Mouse (Mus musculus): Measurements from ENCODE around the gene Spata25. TPM values are rescaled to one million over a fixed set of nuclear protein-coding genes. Genes with fewer than 3 reads are reported as not detected.
A peak's percentile ranks its signal among the peaks of the same experiment; 100 is the strongest.
"Not testable (repeated sequence)": the region's sequence is repeated elsewhere in the genome, so short reads cannot be mapped to it uniquely, and the experiment has no call there.

The Spata25 gene
- polyA plus RNA-seq, 1 experiment = 0.40 TPM

- Histone ChIP-seq H3K4me1 (ENCODE audit: control insufficient read depth, insufficient read depth, insufficient read length) (peaks cover 8% of the 10 kb centered on the region; the same call in 1 of the 2 replicates), H3K4me3 (ENCODE audit: extremely low read depth, insufficient read depth, insufficient read length) (no peak overlapping the region), H3K27ac (ENCODE audit: insufficient read depth, low read length) (no peak overlapping the region), H3K27me3 (ENCODE audit: control insufficient read depth, insufficient read depth, low read length) (no peaks in the 10 kb centered on the region), H3K36me3 (ENCODE audit: control insufficient read depth, insufficient read depth, low read length) (peaks cover 1% of the 10 kb centered on the region; the same call in 1 of the 2 replicates)
- 93% methylated on average over 7 of the region's 7 CpGs for WGBS
- DNase-seq (ENCODE audit: low read depth in 1 of 2, low spot score in 2 of 2) = no peak
- TF ChIP-seq POLR2A (IDR thresholded peaks at IDR 0.05; ENCODE audit: low read depth, low read length) (no peak), CTCF (IDR thresholded peaks at IDR 0.05; ENCODE audit: extremely low read depth, insufficient read depth, insufficient read length, insufficient replicate concordance) (no peak)
Measured at GRCm38 (mm10) chr2:164806614-164807013, 21.7 kb downstream of the Spata25 start.

- 2% methylated on average over 21 of the region's 21 CpGs for WGBS
- TF ChIP-seq CTCF (IDR thresholded peaks at IDR 0.05; ENCODE audit: extremely low read depth, insufficient read depth, insufficient read length, insufficient replicate concordance) (no peak), POLR2A (IDR thresholded peaks at IDR 0.05; ENCODE audit: low read depth, low read length) (no peak)
- H3K27me3 ChIP-seq (ENCODE audit: control insufficient read depth, insufficient read depth, low read length) = no peaks in the 10 kb centered on the region
- peak overlapping the region; percentile 73 for H3K4me3 ChIP-seq (ENCODE audit: extremely low read depth, insufficient read depth, insufficient read length)
- H3K4me1 ChIP-seq (ENCODE audit: control insufficient read depth, insufficient read depth, insufficient read length) = peaks cover 8% of the 10 kb centered on the region; the same call in 1 of the 2 replicates
- DNase-seq (ENCODE audit: low read depth in 1 of 2, low spot score in 2 of 2) = no peak
- H3K36me3 ChIP-seq (ENCODE audit: control insufficient read depth, insufficient read depth, low read length) = peaks cover 3% of the 10 kb centered on the region
- peak overlapping the region; percentile 89 for H3K27ac ChIP-seq (ENCODE audit: insufficient read depth, low read length)
Measured at GRCm38 (mm10) chr2:164805332-164805718, 23.0 kb downstream of the Spata25 start.

- TF ChIP-seq CTCF (IDR thresholded peaks at IDR 0.05; ENCODE audit: extremely low read depth, insufficient read depth, insufficient read length, insufficient replicate concordance) = no peak
- TF ChIP-seq POLR2A (IDR thresholded peaks at IDR 0.05; ENCODE audit: low read depth, low read length) = peak; percentile 90
- WGBS = 1% methylated on average over 47 of the region's 47 CpGs
- H3K36me3 ChIP-seq (ENCODE audit: control insufficient read depth, insufficient read depth, low read length) = peaks cover 7% of the 10 kb centered on the region
Measured at GRCm38 (mm10) chr2:164804533-164805331, 23.6 kb downstream of the Spata25 start, which contains the start of the genes Acot8 and Zswim3. Gene Acot8, minus strand, starts transcription at chr2:164804882. Gene Zswim3, plus strand, starts transcription at chr2:164805098.

GRCm38 (mm10) chr2:164803921-164804313 is 24.4 kb downstream of the Spata25 start:
- H3K36me3 ChIP-seq (ENCODE audit: control insufficient read depth, insufficient read depth, low read length) = peaks cover 12% of the 10 kb centered on the region
- peak overlapping the region; percentile 93 for H3K4me3 ChIP-seq (ENCODE audit: extremely low read depth, insufficient read depth, insufficient read length)
- 74% methylated on average over 1 of the region's 1 CpGs for WGBS
- no peaks in the 10 kb centered on the region for H3K27me3 ChIP-seq (ENCODE audit: control insufficient read depth, insufficient read depth, low read length)
- H3K27ac ChIP-seq (ENCODE audit: insufficient read depth, low read length) = no peak overlapping the region
- TF ChIP-seq CTCF (IDR thresholded peaks at IDR 0.05; ENCODE audit: extremely low read depth, insufficient read depth, insufficient read length, insufficient replicate concordance) (no peak), POLR2A (IDR thresholded peaks at IDR 0.05; ENCODE audit: low read depth, low read length) (no peak)
- no peak for DNase-seq (ENCODE audit: low read depth in 1 of 2, low spot score in 2 of 2)
- peaks cover 8% of the 10 kb centered on the region; the same call in 1 of the 2 replicates for H3K4me1 ChIP-seq (ENCODE audit: control insufficient read depth, insufficient read depth, insufficient read length)

More at GRCm38 (mm10) chr2:164804533-164805331, 23.6 kb downstream of the Spata25 start, which contains the start of the genes Acot8 and Zswim3:
- DNase-seq (ENCODE audit: low read depth in 1 of 2, low spot score in 2 of 2) = peak; percentile 96 to 98
- Histone ChIP-seq H3K4me3 (ENCODE audit: extremely low read depth, insufficient read depth, insufficient read length) (peak within 1 kb of the TSS; percentile 93), H3K27me3 (ENCODE audit: control insufficient read depth, insufficient read depth, low read length) (no peaks in the 10 kb centered on the region), H3K4me1 (ENCODE audit: control insufficient read depth, insufficient read depth, insufficient read length) (peaks cover 8% of the 10 kb centered on the region; the same call in 1 of the 2 replicates), H3K27ac (ENCODE audit: insufficient read depth, low read length) (peak within 1 kb of the TSS; percentile 89)

DNA sequence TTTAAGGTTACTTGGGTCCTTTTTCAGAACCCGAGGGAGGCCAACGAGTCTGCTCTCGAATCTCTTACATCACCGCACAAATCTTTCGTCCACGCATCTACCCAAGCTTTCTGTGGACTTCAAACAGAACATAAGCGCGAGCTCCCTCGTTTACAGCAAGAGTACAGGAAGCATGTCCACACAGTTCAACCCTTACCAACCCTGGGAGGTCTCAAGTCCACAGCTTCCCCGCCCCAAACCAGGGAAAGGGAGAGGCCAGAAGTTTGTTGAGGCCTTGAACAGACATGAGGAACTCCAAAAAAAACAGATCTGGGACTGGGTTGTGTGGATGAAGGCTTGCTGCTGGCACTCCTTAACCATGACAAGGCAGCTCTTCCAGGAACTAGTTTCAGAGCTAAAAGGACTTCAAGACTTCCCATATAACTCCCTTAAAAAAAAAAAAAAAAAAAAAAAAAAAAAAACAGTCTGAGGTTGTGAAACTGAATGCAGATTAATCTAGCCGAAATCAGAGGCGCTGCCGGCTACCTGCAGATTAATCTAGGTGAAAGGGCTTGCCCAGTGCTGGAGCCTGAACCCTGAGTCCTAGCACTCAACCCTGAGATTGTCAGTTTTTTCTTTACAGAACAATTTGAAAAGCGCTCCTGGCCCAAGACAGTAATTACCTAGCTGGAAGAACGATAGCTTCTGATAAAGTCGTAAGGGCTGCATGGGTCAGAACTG is 25.0 kb downstream of the Spata25 start:
- WGBS = 88% methylated on average over 16 of the region's 16 CpGs
- no peak for DNase-seq (ENCODE audit: low read depth in 1 of 2, low spot score in 2 of 2)
- Histone ChIP-seq H3K27ac (ENCODE audit: insufficient read depth, low read length) (no peak overlapping the region), H3K36me3 (ENCODE audit: control insufficient read depth, insufficient read depth, low read length) (peaks cover 11% of the 10 kb centered on the region), H3K27me3 (ENCODE audit: control insufficient read depth, insufficient read depth, low read length) (no peaks in the 10 kb centered on the region), H3K4me1 (ENCODE audit: control insufficient read depth, insufficient read depth, insufficient read length) (peaks cover 8% of the 10 kb centered on the region; the same call in 1 of the 2 replicates), H3K4me3 (ENCODE audit: extremely low read depth, insufficient read depth, insufficient read length) (no peak overlapping the region; the same call in 1 of the 2 replicates)
- TF ChIP-seq CTCF (IDR thresholded peaks at IDR 0.05; ENCODE audit: extremely low read depth, insufficient read depth, insufficient read length, insufficient replicate concordance) = no peak
- TF ChIP-seq POLR2A (IDR thresholded peaks at IDR 0.05; ENCODE audit: low read depth, low read length) = no peak

DNA sequence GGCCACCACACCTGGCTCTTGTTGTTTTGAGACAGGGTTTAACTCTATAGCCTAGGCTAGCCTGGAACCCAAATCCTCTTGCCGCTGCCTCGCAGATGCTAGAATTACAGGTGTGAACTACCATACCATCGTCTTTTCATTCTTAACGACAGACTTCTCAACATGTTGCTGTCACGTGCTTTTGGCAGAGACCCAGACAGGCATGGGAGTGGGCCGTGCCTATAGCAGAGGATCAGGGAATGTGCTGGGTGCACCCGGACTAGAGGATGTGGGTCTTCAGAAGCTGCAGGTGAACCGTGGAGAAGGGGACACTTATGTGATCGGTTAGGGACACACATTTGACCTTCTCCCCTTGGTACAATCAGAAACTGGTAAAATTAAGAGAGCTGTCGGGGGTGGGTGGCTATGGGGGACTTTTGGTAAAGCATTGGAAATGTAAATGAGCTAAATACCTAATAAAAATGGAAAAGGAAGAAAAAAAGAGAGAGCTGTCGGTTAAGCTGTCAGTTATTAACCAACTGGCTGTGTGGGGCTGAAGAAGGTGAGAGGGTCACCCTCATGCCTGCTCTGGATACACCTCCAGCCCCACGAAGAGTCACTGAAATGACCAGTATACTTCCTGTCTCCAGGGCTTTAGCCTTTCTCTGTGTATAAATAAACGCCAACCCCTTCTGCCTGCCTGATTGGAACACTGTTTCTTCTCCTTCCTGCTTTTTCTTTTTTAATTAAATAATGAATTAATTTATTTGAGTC is 27.9 kb downstream of the Spata25 start:
- Histone ChIP-seq H3K36me3 (ENCODE audit: control insufficient read depth, insufficient read depth, low read length) (peaks cover 21% of the 10 kb centered on the region), H3K4me3 (ENCODE audit: extremely low read depth, insufficient read depth, insufficient read length) (no peak overlapping the region), H3K27ac (ENCODE audit: insufficient read depth, low read length) (no peak overlapping the region), H3K4me1 (ENCODE audit: control insufficient read depth, insufficient read depth, insufficient read length) (peaks cover 8% of the 10 kb centered on the region; the same call in 1 of the 2 replicates), H3K27me3 (ENCODE audit: control insufficient read depth, insufficient read depth, low read length) (no peaks in the 10 kb centered on the region)
- 94% methylated on average over 13 of the region's 13 CpGs for WGBS
- DNase-seq (ENCODE audit: low read depth in 1 of 2, low spot score in 2 of 2) = no peak
- TF ChIP-seq CTCF (IDR thresholded peaks at IDR 0.05; ENCODE audit: extremely low read depth, insufficient read depth, insufficient read length, insufficient replicate concordance) (no peak), POLR2A (IDR thresholded peaks at IDR 0.05; ENCODE audit: low read depth, low read length) (no peak)

- H3K27me3 ChIP-seq (ENCODE audit: control insufficient read depth, insufficient read depth, low read length); DNase-seq (ENCODE audit: low read depth in 1 of 2, low spot score in 2 of 2): not testable (repeated sequence)
Measured at GRCm38 (mm10) chr2:164798554-164798953, 29.8 kb downstream of the Spata25 start.

More at GRCm38 (mm10) chr2:164798554-164798953, 29.8 kb downstream of the Spata25 start:
- H3K4me1 ChIP-seq (ENCODE audit: control insufficient read depth, insufficient read depth, insufficient read length); H3K4me3 ChIP-seq (ENCODE audit: extremely low read depth, insufficient read depth, insufficient read length); H3K27ac ChIP-seq (ENCODE audit: insufficient read depth, low read length): not testable (repeated sequence)
- peaks cover 28% of the 10 kb centered on the region for H3K36me3 ChIP-seq (ENCODE audit: control insufficient read depth, insufficient read depth, low read length)
- 81% methylated on average over 6 of the region's 6 CpGs for WGBS

Measured in spleen, adult 2 months (tissue).